Mouse (Mus musculus) left cerebral cortex, postnatal 4 days (tissue): ENCODE data around the gene Hdgfl1. TPM values are rescaled to one million over a fixed set of nuclear protein-coding genes. Genes with fewer than 3 reads are reported as not detected.

Experiments used
- DNase-seq: peaks from one replicate; pipeline ENCODE4 v3.0.0-alpha.2; 2022
- intact Hi-C: fragments of 180-260 bp; cut with DNase I; formaldehyde crosslinking; loops from one replicate; pipeline ENCODE4 v1.15.1; 2025
- total RNA-seq, 2 experiments: library from RNA; stranded (reverse); gene quantifications; 2 replicates each; pipeline ENCODE4 v1.2.3; 2021

The Hdgfl1 gene
- not detected for total RNA-seq

DNA sequence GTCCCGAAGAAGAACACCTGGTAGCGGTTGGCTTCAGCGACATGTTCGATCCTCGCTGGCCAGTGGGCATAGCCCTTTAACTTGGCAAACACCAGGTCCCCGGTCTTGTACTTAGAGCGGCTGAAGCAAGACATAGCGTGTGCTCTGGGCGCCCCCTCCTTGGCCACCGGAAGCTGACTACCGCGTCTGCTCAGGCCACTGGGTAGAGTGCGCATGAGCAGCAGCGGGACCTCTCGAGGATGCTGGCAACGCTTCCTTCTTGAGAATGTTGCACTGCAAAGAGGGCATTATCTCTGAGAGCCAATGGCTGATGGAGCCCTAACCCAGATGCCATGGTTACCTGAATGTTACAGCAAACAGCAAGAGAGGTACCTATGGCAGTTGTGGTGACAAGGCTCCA lies at the start of gene Hdgfl1:
Gene Hdgfl1 (minus strand): TSS at position 211 of the 400 bp plus-strand sequence.
- no peak for DNase-seq
- intact Hi-C loops, result no loop called here

DNA sequence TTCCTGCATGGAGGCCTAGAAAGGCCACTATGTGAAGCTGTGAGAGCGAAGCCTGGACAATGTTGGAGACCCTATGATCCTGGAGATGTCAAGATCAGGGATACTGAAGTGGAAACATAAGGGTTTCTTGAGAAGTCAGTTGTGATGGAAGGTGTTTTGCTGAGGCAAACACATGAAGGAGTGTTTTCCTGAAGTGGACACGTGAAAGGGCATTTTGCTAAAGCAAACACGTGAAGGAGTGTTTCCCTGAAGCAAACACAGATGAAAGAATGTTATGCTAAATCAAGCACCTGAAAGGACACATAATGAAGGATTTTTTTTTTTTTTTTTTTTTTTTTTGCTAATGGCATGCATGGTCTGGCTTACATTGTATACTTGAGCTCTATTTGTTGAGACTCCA lies 25.5 kb upstream of the Hdgfl1 start:
- DNase-seq, result no peak
- intact Hi-C loops, result no loop called here

DNA sequence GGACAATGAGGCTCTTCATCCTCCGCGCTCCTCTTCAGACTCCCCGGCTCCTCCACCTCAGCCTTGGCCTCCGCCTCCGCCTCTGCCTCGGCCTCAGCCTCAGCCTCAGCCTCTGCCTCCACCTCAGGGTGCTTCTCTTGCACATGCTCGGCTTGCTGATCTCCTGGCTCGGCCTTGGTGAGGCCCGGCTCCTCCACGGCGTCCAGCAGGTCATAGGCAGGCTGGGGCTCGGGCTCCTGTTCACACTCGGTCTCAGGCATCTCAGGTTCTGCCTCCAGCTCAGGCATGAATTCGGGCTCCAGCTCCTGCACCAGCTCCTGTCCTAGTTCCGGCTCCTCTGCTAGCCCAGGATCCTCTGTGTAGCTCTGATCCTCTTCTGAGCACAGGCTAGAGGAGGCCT lies 541 bp downstream of the Hdgfl1 start:
- intact Hi-C loops, result no loop called here
- no peak for DNase-seq

DNA sequence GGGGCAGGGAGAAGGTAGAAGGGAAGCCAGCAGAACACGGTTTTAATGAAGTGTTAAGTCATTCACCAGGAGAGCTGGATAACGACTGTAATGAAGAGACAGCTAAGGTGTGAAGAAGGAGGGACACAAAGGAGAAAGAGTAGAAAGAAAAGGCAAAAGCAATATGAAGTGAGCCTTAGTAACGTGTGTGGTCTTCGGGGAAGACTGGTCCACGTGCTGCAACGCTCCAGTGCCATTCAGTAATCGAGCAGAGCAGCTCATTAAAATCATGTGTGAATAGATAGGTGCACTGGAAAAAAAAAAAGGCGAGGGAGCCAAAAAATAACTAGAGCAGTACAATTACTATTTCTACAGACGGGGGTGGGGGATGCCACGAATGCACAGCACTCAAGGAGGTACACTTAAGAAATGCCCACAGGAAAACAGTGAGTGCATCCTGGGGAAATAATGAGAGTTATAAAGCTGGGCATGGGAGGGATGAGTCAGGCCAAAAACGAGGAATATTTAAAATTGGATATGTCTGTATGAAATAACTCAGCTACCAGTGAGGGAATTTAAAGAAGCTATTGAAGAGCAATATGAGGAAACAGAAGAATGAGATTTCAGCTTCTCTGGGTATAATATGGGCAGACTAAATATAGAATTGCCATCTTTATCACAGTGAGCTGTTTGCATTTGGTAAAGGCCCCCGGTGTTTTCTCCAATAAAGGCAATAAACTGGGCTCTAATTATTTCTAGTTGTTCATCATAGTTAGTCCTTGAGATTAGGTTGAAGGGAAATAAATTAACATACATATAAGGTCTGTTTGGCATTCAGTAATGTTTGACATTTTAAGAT lies 7.8 kb downstream of the Hdgfl1 start:
- DNase-seq, result no peak
- intact Hi-C loops, result no loop called here

DNA sequence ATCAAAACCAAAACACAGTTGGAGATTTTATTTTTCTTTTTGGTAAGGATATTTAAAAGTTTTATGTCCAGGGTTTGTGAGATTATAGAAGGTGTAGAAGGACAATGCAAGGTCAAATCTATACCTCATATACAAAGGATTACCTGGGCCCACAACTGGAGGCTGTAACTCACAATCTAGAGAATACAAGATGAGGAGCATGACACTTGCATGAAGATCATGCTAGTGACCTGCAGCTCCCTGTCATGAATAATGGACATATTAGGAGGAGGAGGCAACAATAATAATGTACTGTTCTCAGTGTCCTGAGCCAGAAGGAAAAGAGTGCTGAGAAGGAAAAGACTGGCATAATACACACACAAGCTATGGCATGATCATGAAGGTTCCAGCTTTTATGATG lies 17.1 kb downstream of the Hdgfl1 start:
- intact Hi-C loops, result no loop called here
- no peak for DNase-seq

DNA sequence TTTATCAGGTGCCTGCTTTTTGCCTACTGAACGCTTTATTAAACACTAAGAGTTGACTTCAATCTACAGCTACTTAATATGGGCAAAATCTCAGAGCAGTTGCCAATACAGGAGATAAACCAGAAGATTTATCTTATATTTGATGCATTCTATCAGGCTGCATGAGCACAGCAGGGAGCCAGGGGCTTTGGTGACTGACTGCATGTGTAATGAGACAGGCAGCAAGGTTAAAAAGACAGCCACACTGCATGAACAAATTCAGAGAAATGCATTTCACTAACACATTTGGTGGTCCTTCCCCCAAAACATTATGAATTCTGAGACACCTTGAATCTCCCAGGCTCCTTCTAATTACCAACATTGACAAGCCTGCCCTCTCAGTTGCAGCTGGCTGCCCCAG lies 17.6 kb downstream of the Hdgfl1 start:
- DNase-seq, result peak; percentile 60
- intact Hi-C loops, result no loop called here

DNA sequence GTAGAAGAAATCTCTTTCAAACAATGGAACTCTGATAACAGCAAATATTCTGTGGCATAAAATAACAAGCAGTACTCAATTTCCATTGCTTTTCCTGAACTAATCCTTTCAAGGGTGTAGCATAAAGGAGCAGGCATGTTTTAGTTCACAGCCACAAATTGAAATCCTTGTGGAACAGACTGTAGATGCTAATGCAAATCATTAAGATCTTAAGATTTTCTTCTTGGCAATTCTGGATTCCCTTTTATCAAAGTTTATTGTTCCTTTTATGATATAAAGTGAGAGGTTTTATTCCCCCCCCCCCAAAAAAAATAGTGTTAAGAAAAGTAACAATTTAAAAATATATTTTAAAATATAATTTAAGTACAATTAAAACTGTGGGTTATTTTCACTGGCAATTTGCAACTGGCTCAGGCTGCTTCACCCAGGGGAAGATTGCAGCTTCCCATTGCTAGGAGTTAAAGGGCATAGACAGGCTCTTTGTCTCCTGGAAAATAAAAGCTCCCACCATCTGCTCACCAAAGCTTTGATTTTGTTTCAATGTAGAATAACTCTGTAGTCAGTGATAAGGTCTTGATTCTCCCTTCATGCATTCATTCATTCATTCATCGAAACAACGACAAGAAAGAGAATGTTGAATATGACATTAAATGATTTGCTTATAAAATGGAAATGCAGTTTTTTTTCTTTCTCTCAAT lies 24.1 kb downstream of the Hdgfl1 start:
- intact Hi-C loops, result no loop called here
- DNase-seq, result no peak

DNA sequence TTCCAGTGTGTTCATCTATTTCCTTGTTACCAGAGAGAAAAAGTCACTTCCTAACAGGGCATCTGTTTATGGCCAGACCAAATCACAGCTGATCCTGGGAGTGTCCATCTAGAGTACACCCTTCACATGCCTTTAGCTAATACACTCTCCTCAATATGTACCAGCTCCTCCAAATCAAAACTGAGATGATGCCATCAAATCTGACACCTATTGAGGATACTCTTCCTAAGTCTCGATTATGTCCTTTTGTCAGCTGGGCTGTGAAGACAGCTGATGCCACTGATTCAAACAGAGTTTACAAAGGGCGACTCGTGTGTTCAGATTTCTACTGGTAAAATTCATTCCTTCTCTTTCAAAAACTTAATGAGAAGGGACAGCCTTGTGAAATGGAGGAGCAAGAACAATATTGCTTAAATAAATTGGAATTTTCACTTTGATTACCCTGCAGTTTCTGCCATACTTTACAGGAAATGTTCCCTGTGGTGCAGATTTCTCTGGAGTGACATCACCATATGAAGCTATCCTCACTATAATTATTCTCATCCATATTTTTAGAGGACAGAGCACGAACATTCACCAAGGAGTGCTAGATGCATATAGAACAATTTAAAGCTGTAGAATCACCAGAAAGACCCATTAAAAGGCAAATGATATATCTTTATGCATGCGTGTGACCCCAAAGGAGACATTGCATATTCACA lies 24.8 kb downstream of the Hdgfl1 start:
- intact Hi-C loops, result no loop called here
- DNase-seq, result no peak

DNA sequence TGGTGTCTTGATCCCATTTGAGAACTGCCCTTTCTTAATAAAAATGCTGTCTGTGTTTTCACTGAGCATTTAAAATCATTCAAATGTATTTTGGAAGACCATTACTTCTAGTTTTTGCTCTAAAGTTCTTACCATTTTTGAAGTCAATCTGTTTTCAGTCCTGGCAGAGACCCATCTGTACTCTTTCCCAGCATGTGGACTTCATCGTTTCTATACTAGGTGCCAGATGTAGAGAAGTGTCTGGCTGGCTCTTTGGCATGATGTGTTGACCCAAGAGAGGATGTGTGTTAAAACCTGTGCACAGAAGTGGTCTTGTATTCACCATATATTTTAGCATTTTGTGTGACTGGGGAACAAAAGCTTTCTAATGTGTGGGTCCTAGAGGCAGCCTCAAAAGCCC lies 25.9 kb downstream of the Hdgfl1 start:
- intact Hi-C loops, result no loop called here

DNA sequence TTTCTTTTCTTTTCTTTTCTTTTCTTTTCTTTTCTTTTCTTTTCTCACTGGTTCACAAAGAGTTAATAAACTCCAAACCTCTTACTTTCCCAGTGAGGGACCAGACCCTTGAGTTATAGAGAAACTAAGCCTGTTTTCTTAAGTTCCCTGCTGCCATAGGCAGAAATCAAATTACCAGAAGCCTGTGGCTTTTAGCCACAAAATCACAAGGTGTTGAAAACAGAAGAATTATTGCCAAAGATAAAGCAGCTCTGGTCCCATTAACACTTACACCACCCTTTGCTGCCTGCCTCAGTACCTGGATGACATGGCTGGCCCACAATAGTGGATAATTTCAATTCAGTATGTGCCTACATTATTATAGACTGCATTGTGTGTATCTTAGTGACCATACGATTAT lies 35.0 kb downstream of the Hdgfl1 start:
- intact Hi-C loops, result no loop called here
- DNase-seq, result no peak

More for the DNA sequence above, 25.9 kb downstream of the Hdgfl1 start:
- DNase-seq, result no peak

DNA sequence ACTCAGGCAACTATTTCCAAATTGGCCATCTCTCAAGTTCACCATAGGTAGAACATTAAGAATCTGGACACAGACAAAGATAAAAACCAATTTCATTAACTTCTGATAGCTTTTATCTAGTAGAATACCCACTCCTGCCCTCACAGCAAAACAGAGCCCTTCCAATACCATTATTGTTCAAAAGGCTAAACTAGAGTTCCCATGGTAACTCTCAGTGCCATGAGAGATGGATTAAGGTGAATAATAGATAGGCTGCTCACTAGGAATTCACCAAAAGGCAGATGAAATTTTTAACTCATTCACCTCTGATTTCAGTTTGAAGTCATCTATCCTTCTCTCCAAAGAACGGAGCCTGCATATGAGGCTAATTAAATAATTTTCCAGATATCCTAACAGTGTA lies 45.7 kb downstream of the Hdgfl1 start:
- intact Hi-C loops, result no loop called here
- DNase-seq, result no peak

DNA sequence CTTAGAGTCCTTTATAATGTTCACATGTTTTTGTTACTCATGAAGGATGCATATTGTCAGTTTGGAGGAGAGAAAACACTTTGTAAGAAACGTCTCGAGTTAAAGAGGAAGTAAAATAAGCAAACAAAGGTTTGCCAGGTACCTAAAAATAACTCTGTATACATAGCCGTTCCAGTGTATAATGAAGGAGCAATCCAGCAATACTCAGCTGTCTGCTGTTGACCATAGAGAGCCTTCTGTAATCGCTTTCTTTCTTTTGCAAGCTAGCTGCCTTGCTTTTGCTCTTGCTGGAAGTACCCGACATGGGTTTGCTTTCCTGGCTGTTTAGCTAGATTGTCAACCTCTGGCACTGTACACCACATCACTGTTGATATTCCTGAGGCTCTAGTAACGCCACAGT lies 48.6 kb downstream of the Hdgfl1 start:
- no peak for DNase-seq
- intact Hi-C loops, result no loop called here

DNA sequence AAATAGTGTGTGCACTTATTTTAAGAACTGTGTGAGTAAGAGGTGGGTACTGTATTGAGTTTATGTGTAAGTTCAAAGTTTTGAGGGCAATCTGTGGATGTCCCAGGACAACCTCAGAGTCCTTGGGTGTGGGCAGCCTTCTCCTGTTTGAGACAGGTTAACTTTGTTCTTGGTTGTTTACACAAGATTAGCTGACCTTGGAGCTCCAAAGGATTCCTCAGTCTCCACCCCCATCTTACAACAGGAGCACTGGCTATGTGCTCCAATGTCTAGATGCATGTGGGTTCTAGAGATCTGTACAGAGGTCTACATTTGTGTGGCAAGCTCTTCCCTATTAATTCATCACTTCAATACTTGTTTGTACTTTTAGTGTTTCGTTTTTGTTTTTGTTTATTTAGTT lies 49.0 kb downstream of the Hdgfl1 start:
- no peak for DNase-seq
- intact Hi-C loops, result no loop called here

DNA sequence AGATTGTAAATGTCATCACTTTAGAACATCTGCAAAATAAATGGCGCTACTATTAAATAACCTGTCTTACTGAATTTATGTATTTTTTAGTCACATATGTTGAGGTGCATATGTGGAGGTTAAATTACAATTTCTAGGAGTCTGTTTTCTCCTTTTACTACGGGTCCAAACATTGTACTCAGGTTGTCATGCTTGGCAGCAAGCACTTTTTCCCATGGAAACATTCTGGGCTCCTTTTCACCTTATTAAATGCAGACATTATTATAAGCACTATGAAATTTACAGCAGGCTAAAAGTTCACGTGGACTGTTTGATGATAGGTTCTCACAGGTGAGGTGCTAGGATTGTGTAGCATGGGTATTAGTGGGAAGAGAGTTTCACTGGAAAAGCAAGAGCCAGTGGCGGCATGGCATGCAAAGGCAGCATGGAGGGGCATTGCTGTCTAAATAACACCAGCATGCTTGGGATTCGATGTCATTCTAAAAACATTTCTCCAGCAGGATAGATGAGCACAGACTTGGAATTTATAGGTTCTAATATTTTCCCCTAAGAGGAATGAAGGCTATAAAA lies 50.7 kb downstream of the Hdgfl1 start:
- intact Hi-C loops, result no loop called here
- DNase-seq, result no peak
